Mouse (Mus musculus) midbrain, embryonic 13.5 days (tissue): ENCODE measurements around the gene Grik4. TPM values are rescaled to one million over a fixed set of nuclear protein-coding genes. Genes with fewer than 3 reads are reported as not detected.

Source experiments
- ATAC-seq: fragments of 200-750 bp; cut with Nextera tagmentation; 2 replicates; pipeline ENCODE4 v1.8.0; 2017; ENCODE audit warnings: mild to moderate bottlenecking, moderate TSS enrichment, moderate library complexity
- H3K27ac ChIP-seq: fragments of 300-500 bp; sonication (generic); 2 replicates; pipeline ENCODE4 v1.5.1; 2015; ENCODE audit warnings: inconsistent platforms, mild to moderate bottlenecking, moderate library complexity
- H3K27me3 ChIP-seq: fragments of 300-500 bp; sonication (generic); 2 replicates; pipeline ENCODE4 v1.6.1; 2015; ENCODE audit warnings: mild to moderate bottlenecking, inconsistent platforms
- H3K36me3 ChIP-seq: fragments of 300-500 bp; sonication (generic); 2 replicates; pipeline ENCODE4 v1.6.1; 2015; ENCODE audit warnings: mild to moderate bottlenecking, inconsistent platforms
- H3K4me1 ChIP-seq: fragments of 300-500 bp; sonication (generic); replicated peaks from 2 replicates; pipeline ENCODE4 v1.6.1; 2015; ENCODE audit warnings: inconsistent platforms
- H3K4me2 ChIP-seq: fragments of 300-500 bp; sonication (generic); replicated peaks from 2 replicates; pipeline ENCODE4 v1.6.1; 2015; ENCODE audit warnings: moderate library complexity, mild to moderate bottlenecking, inconsistent platforms
- H3K4me3 ChIP-seq: fragments of 300-500 bp; sonication (generic); replicated peaks from 2 replicates; pipeline ENCODE4 v1.5.1; 2015; ENCODE audit warnings: mild to moderate bottlenecking, inconsistent platforms
- H3K9ac ChIP-seq: fragments of 300-500 bp; sonication (generic); replicated peaks from 2 replicates; pipeline ENCODE4 v1.6.1; 2015; ENCODE audit warnings: mild to moderate bottlenecking, inconsistent platforms
- H3K9me3 ChIP-seq: fragments of 300-500 bp; sonication (generic); 2 replicates; pipeline ENCODE4 v1.6.1; 2016; ENCODE audit warnings: mild to moderate bottlenecking, inconsistent platforms
- WGBS: fragments of 180-500 bp; shearing (Covaris S2); methylation state at CpG from one replicate; pipeline ENCODE4 v1.1.7; 2015; 5-methylcytosine and 5-hydroxymethylcytosine counted together
- polyA plus RNA-seq: library from polyadenylated mRNA; unstranded; fragments of >200 nt; fragmentation: Nextera tagmentation; extraction: Ambion mirVana; gene quantifications from 2 replicates; pipeline ENCODE4 v1.2.1, GENCODE M21; 2015

The Grik4 gene
- polyA plus RNA-seq, 1 experiment from 2014 or later = 6.8 TPM

DNA sequence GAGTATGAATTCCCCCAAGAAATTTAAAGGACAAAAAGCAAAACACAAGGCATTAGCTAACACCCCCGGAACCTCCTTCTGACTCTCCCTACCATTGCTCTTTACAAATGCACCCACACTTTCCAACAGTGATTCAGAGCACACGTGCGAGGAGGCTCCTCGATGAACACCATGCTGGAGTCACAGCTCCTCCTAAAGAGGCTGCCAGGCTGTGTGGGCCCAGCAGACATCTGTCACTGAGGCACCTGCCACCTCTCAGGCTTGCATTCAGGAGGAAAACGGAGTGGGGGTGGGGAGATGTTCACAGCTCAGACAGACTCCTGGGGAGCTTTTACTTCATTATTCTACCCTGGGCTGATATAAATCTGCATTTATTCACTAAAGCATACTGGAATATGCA, 301.5 kb downstream of the Grik4 start:
- no peaks in the 10 kb centered on the region for H3K27me3 ChIP-seq
- H3K36me3 ChIP-seq = no peaks in the 10 kb centered on the region
- H3K4me3 ChIP-seq = no peak overlapping the region
- H3K9ac ChIP-seq = no peak overlapping the region
- H3K4me2 ChIP-seq = no peak overlapping the region
- peaks cover 45% of the 10 kb centered on the region for H3K4me1 ChIP-seq
- H3K27ac ChIP-seq = no peak overlapping the region; the same call in 1 of the 2 replicates
- H3K9me3 ChIP-seq = no peaks in the 10 kb centered on the region
- ATAC-seq = peak; percentile 67; the same call in 1 of the 2 replicates
- WGBS = 38% methylated on average over 5 of the region's 5 CpGs

DNA sequence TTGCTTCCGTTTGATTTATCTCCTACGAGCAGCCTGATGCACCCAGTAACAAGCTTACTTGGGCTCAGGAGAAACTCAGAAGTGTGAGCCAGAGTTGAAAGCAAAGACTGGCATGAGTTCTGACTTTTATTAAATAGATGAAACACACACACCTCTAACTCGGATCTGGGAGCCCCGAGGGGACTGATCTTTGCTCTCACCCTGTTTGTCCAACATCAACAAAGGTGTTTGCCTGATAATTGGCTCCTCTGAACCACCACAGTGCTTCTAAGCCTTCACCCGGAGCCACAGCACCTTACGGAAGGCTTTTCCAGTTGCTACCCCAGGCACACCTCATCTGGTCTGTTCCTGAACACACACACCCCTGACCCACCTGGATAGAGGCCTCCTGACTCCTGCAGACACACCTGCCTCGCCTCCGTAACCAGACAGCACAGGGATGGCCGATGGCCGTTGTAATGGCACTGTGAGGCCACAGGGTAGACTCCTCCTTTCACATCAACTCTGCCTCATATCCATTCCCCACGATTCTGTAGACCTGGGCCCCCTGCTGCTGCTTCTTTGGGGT, 302.7 kb downstream of the Grik4 start:
- ATAC-seq = no peak
- WGBS = 68% methylated on average over 11 of the region's 11 CpGs
- H3K4me1 ChIP-seq = peaks cover 46% of the 10 kb centered on the region
- H3K4me3 ChIP-seq = no peak overlapping the region
- H3K9ac ChIP-seq = no peak overlapping the region
- no peaks in the 10 kb centered on the region for H3K9me3 ChIP-seq
- H3K4me2 ChIP-seq = no peak overlapping the region
- H3K36me3 ChIP-seq = no peaks in the 10 kb centered on the region
- no peaks in the 10 kb centered on the region for H3K27me3 ChIP-seq
- H3K27ac ChIP-seq = no peak overlapping the region

DNA sequence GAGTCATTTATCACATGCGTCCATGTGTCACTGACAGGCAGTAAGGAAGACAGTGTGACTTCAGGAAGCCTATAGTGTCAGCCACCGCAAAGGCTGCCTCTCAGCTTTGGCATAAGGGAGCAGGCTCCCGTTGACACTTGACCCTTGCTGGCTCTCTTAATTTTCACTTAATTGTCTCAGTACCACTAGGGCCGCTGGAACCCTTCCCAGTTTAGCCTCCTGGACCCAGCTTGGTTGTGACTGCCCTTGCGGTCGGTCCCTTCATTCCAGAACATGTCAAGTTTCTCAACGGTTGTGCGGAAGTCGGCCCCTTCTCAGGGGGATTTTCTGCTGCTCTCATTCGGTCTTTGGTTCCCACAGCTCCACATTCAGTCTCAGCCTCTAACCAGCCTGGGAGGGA, 307.8 kb downstream of the Grik4 start:
- no peak overlapping the region for H3K9ac ChIP-seq
- H3K27me3 ChIP-seq = no peaks in the 10 kb centered on the region
- no peak overlapping the region for H3K4me3 ChIP-seq
- 85% methylated on average over 10 of the region's 10 CpGs for WGBS
- H3K4me2 ChIP-seq = no peak overlapping the region
- no peaks in the 10 kb centered on the region for H3K9me3 ChIP-seq
- H3K4me1 ChIP-seq = peaks cover 28% of the 10 kb centered on the region
- no peak overlapping the region for H3K27ac ChIP-seq
- no peak for ATAC-seq
- H3K36me3 ChIP-seq = no peaks in the 10 kb centered on the region

DNA sequence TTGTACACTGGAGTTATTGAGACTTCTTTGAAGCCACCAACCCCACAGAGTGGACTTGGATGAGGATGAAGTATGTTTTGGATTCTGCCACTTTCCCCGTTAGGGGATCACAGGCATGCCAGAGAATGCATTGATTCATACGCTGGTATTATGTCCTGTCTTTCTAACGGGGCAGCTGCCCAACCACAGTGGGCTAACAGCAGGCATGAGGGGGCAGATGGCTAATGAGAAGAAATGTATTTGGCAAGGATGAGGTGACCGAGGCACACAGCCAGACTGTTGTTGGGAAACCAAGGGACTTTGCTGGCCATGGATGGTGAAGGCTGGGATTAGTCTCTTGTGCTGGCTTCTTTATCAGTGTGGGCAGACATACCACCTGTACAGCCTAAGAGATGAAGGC, 312.8 kb downstream of the Grik4 start:
- H3K9ac ChIP-seq = no peak overlapping the region
- H3K9me3 ChIP-seq = no peaks in the 10 kb centered on the region
- peaks cover 17% of the 10 kb centered on the region for H3K4me1 ChIP-seq
- WGBS = 86% methylated on average over 4 of the region's 4 CpGs
- no peaks in the 10 kb centered on the region for H3K36me3 ChIP-seq
- H3K27me3 ChIP-seq = no peaks in the 10 kb centered on the region
- no peak overlapping the region for H3K27ac ChIP-seq
- no peak overlapping the region for H3K4me3 ChIP-seq
- H3K4me2 ChIP-seq = no peak overlapping the region
- ATAC-seq = no peak

DNA sequence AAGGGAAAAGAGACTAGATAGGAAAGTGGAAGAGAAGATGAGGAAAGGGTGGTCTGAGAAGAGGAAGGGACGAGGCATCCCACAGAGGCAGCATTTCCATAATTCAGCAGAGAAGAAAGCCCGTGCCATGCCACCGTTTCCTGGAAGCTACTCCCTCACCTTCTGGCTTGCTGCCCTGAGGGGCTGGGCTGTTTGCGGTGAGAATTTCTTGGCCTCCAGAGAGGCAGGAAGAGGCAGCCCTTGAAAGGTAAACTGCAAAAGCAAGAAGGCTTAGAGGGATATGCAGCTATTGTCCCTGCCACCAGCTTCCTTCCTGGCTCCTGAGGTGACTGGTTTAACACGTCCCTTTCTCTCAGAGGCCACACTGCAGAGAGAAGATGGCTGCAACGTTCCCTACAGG, 316.7 kb downstream of the Grik4 start:
- H3K9me3 ChIP-seq = no peaks in the 10 kb centered on the region
- WGBS = 34% methylated on average over 6 of the region's 6 CpGs
- no peak overlapping the region for H3K27ac ChIP-seq

DNA sequence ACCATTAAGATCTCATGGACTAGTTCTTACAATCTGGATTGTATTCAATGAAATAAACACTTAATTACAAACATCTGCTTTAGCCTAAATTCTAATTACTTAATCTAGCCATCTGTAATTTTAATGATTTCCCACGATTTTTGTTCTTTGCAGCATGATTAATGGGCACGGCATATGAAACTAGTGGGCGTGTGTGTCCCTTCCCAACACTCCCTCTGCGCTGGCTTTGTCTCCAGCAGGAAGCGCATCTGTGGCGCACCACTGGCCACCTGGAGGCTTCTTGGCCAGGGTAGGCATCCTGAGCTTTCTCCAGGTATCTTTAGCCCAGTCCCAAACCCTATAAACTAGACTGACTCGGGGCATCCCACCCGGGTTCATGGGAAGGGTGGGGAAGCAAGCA, 317.1 kb downstream of the Grik4 start:
- Histone ChIP-seq H3K4me3 (no peak overlapping the region), H3K4me2 (no peak overlapping the region), H3K27me3 (no peaks in the 10 kb centered on the region), H3K36me3 (no peaks in the 10 kb centered on the region), H3K9me3 (no peaks in the 10 kb centered on the region), H3K27ac (no peak overlapping the region), H3K4me1 (peaks cover 17% of the 10 kb centered on the region), H3K9ac (no peak overlapping the region)
- 71% methylated on average over 8 of the region's 8 CpGs for WGBS
- no peak for ATAC-seq

More for the DNA sequence above, 316.7 kb downstream of the Grik4 start:
- Histone ChIP-seq H3K27me3 (no peaks in the 10 kb centered on the region), H3K4me2 (no peak overlapping the region), H3K4me3 (no peak overlapping the region), H3K36me3 (no peaks in the 10 kb centered on the region), H3K9ac (no peak overlapping the region), H3K4me1 (peaks cover 20% of the 10 kb centered on the region)
- no peak for ATAC-seq

DNA sequence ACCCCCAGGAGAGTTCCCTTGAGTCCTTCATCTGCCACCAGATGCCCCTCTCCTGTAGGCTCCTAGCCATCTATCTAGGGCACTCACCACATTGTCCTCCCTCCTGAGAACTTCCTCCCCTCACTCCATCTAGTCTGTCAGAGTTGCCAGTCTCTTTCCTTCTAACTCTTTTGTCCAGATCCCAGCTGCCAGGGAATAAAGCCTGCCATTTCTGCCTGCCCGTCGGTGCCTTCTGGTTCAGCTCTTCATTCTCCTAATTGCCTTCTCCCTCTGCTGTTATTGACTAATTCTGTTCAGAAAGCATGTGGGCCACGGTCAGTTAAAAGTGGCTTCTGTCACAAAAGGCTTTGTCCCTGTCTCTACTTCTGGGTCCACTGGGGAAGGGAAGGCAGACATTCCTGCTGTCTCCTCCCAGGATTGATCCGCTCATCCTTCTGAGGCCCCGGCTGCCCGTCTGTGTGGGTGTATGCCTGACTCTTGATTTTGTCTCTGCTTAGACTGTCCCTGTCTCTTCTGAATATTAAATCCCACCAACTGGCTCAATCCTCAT, 318.0 kb downstream of the Grik4 start:
- H3K36me3 ChIP-seq = no peaks in the 10 kb centered on the region
- 18% methylated on average over 6 of the region's 6 CpGs for whole genome bisulfite sequencing
- H3K4me2 ChIP-seq = no peak overlapping the region
- H3K27me3 ChIP-seq = no peaks in the 10 kb centered on the region
- H3K9ac ChIP-seq = no peak overlapping the region
- H3K27ac ChIP-seq = peak overlapping the region; percentile 31
- H3K4me3 ChIP-seq = no peak overlapping the region
- H3K4me1 ChIP-seq = peaks cover 17% of the 10 kb centered on the region
- peak; percentile 43; the same call in 1 of the 2 replicates for ATAC-seq
- no peaks in the 10 kb centered on the region for H3K9me3 ChIP-seq

DNA sequence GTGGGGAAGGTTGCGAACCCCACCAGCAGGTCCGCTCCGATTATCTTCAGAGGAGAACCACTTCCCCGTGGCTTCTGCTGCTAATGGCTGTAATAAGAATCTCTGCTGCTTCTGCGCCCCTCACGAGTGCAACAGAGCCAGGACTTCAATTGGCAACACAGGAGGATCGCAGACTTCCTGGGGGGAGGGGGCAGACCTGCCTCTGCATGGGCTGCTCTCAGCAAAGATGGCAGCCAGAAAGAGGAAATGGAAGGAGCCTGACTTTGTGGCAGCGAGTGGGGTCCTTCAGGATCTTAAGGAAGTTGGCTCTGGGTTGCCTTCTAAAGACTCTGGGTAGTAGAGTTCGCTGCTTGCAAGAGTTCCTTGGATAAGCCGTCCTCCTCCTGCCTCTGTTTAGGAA, 329.9 kb downstream of the Grik4 start:
- H3K27me3 ChIP-seq = no peaks in the 10 kb centered on the region; the same call in 1 of the 2 replicates
- H3K4me3 ChIP-seq = no peak overlapping the region
- H3K9me3 ChIP-seq = no peaks in the 10 kb centered on the region
- H3K36me3 ChIP-seq = no peaks in the 10 kb centered on the region
- H3K9ac ChIP-seq = no peak overlapping the region
- 73% methylated on average over 10 of the region's 10 CpGs for WGBS
- no peak overlapping the region for H3K4me2 ChIP-seq
- H3K4me1 ChIP-seq = peaks cover 31% of the 10 kb centered on the region
- ATAC-seq = 0 out of 2 replicates have a peak, but pooled peaks have one; percentile 6
- peak overlapping the region; percentile 7 for H3K27ac ChIP-seq

DNA sequence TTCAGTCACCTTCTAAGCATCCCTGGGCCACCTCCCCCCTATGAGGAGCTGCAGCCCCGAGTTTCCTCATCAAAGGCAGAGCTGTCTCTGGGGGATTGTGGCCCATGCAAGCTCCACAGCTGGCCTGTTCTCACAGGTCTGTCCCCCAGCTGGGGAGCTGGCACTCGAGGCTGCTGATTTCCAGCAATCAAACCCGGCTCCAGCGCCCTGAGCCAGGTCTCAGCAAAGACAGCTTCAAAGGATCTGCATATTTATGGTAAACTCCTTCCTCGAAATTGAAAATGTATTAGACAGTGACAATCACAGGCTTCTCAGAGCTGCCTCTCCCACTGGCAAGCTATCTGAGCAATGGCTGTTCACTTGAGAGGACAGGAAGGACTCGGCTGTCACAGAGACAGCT, 330.5 kb downstream of the Grik4 start:
- H3K27ac ChIP-seq = peak overlapping the region; percentile 7
- H3K9me3 ChIP-seq = no peaks in the 10 kb centered on the region
- no peak overlapping the region for H3K9ac ChIP-seq
- no peak overlapping the region for H3K4me3 ChIP-seq
- no peaks in the 10 kb centered on the region; the same call in 1 of the 2 replicates for H3K27me3 ChIP-seq
- no peaks in the 10 kb centered on the region for H3K36me3 ChIP-seq
- no peak overlapping the region for H3K4me2 ChIP-seq
- 27% methylated on average over 6 of the region's 6 CpGs for WGBS
- H3K4me1 ChIP-seq = peaks cover 31% of the 10 kb centered on the region
- ATAC-seq = peak; percentile 40; the same call in 1 of the 2 replicates

DNA sequence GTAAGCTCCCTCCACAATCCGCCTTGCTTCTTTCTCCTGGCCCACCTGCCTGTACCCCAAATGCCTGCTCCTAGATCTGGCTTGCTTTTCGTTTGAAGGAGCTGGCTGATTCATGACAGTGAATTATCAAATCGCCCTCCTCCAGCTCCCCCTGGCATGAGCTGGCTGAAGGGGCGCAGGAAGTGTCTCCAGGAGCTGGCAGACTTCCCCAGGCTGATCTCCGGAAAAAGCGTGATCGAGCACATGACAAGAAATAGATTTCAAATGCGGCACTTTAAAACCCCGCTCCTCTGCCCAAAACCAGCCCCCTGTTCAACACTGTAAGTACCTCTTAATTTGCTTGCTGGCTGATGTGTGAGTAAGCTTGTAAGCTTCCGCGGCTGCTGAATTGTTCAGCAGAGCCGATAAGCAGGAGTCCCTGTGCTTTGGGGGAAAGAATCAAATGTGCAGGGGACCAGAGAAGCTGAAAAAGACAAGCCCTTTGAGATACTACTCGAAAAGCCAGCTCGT, 331.8 kb downstream of the Grik4 start:
- ATAC-seq = no peak
- H3K9ac ChIP-seq = no peak overlapping the region
- no peaks in the 10 kb centered on the region for H3K9me3 ChIP-seq
- H3K27ac ChIP-seq = no peak overlapping the region
- H3K36me3 ChIP-seq = no peaks in the 10 kb centered on the region
- WGBS = 66% methylated on average over 14 of the region's 14 CpGs
- H3K27me3 ChIP-seq = no peaks in the 10 kb centered on the region; the same call in 1 of the 2 replicates
- H3K4me2 ChIP-seq = no peak overlapping the region
- H3K4me1 ChIP-seq = peaks cover 31% of the 10 kb centered on the region
- H3K4me3 ChIP-seq = no peak overlapping the region

DNA sequence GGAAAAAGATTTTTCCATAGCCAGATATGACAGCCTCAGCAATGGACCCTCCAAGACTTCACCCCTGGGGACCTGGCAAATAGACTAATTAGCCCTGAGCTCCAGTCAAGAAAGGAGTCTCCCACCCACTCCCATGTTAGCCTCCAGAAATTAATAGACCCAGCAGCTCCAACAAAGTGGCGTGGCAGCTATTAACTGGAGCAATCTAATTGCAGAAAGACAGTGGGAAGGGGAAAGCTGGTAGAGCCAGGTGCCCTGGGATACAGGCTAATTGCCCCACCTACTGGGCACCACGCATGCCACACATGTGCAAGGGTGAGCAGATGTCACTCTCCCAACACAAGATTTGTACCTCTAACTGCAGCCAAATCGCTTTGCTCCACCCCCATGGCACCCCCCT, 342.8 kb downstream of the Grik4 start:
- ATAC-seq = peak; percentile 45; the same call in 1 of the 2 replicates
- H3K4me2 ChIP-seq = no peak overlapping the region
- H3K27me3 ChIP-seq = no peaks in the 10 kb centered on the region
- H3K9ac ChIP-seq = no peak overlapping the region
- H3K4me3 ChIP-seq = no peak overlapping the region
- peaks cover 16% of the 10 kb centered on the region for H3K4me1 ChIP-seq
- H3K27ac ChIP-seq = peak overlapping the region; percentile 1; the same call in 1 of the 2 replicates
- H3K9me3 ChIP-seq = no peaks in the 10 kb centered on the region
- H3K36me3 ChIP-seq = no peaks in the 10 kb centered on the region
- 45% methylated on average over 3 of the region's 3 CpGs for WGBS

DNA sequence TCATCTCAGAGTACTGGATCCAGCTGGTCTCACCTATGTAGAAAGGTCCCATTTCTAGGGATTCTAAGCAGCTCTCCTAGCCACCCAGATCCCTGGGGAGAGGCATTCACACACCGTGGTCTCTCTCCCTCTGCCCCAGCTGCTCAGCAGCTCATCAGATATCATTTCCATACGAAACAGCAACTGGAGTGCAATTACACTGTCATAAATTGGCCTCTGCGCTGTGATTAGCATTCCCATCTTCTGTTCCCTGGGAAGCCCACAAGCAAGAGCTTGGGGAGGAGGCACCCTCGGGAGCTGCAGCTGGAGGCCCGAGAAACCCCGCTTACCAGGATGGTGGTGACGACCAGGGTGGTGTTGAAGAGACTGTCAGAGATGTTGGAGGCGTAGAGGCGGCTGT, 346.8 kb downstream of the Grik4 start:
- no peak for ATAC-seq
- 74% methylated on average over 9 of the region's 9 CpGs for WGBS
- Histone ChIP-seq H3K4me2 (no peak overlapping the region), H3K27ac (no peak overlapping the region), H3K36me3 (no peaks in the 10 kb centered on the region), H3K9me3 (no peaks in the 10 kb centered on the region), H3K4me3 (no peak overlapping the region), H3K9ac (no peak overlapping the region), H3K4me1 (peaks cover 11% of the 10 kb centered on the region), H3K27me3 (no peaks in the 10 kb centered on the region; the same call in 1 of the 2 replicates)
